Mouse (Mus musculus): ENCODE results near the gene Gm20403.
"Not testable (repeated sequence)": the region's sequence is repeated elsewhere in the genome, so short reads cannot be mapped to it uniquely, and the experiment has no call there.

Gene Gm20403

GRCm38 (mm10) chr12:54992814-54993213, 6.5 kb upstream of the Gm20403 start:
- no peak for DNase-seq

DNA sequence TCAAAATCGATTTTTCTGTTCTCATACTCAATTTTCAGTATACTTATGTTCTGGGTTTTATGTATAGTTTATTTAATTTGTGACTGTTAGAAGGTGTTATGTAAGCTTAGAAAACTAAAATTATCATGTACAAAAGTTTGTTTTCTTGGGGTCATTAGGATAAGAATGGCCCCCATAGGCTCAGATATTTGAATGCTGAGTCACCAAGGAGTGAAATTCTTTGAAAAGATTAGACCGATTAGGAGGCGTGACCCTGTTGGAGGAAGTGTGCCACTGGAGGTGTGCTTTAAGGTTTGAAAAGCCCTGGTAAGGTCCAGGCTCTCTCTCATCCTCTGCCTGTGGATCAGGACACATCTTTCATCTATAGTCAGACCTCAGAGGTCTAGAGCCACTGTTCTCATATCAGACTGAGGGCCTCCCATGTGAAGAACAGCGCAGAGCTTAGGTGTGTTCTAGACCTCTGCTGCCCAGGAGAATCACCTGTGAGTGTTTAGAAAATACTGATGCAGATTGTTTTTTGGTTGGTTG, 2.1 kb upstream of the Gm20403 start:
- DNase-seq, result no peak

GRCm38 (mm10) chr12:54987156-54987555, 827 bp upstream of the Gm20403 start:
- DNase-seq, result no peak

DNA sequence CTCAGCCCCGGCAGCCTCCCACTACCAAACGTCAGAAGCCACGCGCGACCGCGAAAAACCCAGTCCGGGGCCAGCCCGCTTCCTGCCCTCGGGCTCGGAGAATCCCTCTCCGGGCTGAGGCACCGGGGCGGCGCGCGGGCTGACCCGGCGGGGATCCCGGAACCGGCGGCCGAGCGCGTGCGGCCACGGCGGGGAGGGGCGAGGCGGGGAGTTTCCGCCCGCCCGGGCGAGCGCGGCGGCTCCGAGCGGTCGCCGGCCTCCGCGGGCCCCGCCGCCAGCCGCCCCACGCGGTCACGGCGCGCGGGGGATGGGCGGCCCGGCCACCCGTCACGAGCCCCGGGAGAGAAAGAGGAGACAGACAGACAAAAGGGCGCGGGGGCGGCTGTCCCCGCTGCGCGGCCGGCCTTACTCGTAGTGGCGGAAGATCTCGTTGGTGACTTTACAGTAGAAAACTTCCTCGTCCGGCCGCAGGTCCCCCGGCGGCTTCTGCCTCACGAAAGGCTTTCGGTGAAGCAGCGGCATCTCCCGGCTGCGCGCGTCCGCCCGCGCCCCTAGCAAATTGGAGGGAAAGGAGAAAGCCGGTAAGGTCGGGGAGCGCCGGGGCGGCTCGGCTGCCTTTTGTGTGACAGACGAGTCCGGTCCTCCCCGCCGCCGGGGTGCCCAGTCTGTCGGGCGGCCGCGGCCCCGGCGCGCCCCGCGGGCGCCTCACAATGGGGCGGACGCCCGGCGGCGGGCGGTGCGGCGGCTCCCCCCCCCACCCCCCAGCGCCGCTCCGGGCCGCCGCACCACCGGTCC, 875 bp downstream of the Gm20403 start:
- peak; percentile 67 to 73 for DNase-seq

DNA sequence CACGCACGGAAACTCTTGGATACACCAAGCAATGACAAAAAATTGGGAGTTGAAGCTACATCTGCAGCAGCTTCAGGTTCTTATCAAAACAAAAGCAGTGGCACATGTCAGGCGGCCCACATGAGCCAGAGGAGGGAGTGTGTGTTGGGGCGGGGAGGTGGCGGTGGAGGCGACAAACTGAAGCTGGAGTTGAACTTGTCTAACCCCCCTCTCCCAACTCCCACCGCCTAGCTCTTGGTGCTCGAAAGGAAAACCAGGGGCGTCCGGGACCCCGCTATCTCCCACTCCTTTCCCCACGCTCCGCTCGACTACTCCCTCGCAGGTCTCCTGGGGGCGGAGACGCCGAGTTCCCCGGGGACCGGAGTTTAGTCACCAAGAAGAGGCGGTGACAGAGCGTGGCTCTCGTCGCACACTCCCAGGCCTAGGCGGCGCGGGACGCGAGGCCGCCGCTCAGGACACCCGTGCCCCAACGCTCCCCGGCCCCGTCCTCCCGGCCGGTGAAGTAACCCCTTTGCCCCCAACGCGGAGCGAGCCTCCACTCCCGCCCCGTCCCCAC, 1.6 kb downstream of the Gm20403 start:
- peak; percentile 75 to 82 for DNase-seq

DNA sequence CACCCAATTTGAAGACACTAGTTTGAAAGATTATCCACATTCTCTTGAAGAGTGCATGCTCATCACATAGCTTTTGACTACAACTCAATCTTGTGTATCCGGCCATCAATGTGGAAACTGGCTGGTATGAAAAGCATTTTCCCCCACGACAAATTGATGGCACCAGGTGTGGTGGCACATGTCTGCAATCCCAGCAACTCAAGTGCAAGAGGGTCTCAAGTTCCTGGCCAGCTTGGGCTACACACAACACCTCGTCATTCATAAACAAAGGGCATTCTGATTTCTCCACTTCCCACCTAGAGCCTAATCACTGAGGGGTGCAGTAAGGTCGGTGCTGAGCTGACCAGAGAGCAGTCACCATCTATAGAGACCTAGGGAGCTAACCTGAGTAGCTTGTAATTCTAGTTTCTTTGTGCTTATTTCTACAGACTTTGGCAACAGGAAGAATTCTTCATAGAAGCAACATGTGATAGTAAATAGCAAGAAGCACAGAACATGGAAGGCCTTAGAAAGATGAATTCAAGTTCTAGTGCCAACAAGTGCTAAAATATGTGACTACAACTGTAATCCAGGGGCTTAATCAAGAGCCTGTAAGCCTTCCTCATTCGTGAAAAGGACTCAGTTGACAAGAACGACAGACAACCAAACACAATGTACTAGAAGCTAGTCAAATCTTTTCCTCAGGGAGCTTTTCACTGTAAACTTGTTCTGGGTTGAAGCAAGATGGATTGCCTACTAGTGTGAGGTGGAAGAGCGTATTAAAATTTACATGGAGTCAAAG, 3.2 kb downstream of the Gm20403 start:
- DNase-seq, result no peak

- DNase-seq, result no peak
These were observed 4.4 kb downstream of the Gm20403 start for GRCm38 (mm10) chr12:54981962-54982361.

DNA sequence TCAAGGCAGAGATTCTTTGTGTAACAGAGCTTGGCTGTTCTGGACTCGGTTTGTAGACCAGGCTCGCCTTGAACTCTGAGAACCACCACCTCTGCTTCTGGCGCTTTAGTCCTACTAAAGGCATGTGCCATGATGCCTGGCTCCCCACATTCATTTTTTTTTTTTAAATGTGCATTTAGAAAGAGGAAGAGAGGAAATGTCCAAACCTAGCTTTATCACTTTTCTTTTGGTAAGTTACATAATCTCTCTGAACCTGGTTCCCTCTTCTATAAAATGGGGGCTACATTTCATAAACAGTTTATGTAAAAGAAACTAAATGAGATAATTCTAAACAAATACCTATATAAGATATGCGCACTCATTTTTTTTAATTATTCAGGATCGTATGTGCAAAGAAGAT, 5.4 kb downstream of the Gm20403 start:
- no peak for DNase-seq

GRCm38 (mm10) chr12:54980532-54980931, 5.8 kb downstream of the Gm20403 start:
- no peak for DNase-seq

GRCm38 (mm10) chr12:54969033-54969432, 17.3 kb downstream of the Gm20403 start:
- DNase-seq, result no peak

DNA sequence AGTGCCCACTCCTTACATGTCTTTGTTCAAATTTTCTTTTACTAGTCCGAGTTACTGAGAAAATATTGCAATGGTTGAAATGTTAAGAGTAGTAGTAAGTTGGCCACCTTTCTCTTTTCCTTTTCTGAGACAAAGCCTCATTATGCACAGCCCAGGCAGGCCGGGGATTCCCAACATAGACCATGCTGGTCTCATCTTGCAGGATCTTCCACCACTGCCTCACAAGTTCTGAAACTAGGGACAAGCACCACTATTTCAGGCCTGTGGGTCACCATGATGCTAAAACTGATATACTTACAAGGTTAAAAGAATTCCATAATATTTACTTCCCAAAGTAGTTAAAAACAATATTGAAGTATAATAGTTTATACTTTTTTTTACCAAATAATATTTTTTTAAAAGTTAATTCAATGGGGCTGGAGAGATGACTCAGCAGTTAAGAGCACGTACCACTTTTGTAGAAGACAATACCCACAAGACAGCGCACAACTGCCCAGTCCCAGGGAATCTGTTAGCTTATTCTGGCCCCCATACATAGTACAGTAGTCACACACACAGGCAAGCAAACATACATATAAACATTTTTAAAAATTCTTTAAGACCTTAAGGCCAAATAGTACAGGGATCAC, 20.7 kb downstream of the Gm20403 start:
- no peak for DNase-seq

DNA sequence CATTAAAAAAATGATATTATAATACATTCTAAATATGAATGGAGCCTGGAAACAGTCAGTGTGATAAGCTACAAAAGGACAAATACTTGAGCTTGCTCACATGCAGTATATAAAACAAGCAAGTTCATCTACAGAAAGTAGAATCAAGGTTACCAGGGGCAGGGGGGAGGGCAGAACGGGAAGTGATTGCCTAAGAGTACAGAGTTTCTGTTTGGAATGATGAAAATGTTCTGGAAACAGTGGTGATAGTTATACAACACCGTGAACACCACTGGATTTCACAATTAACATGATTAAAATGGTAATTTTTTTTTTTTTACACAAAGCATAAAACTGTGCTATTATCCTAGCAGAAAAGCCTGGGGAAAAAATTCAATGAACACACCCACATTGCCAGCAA, 26.8 kb downstream of the Gm20403 start:
- DNase-seq, result no peak

- no peak for DNase-seq
These were observed 29.4 kb downstream of the Gm20403 start for GRCm38 (mm10) chr12:54956974-54957373.

DNA sequence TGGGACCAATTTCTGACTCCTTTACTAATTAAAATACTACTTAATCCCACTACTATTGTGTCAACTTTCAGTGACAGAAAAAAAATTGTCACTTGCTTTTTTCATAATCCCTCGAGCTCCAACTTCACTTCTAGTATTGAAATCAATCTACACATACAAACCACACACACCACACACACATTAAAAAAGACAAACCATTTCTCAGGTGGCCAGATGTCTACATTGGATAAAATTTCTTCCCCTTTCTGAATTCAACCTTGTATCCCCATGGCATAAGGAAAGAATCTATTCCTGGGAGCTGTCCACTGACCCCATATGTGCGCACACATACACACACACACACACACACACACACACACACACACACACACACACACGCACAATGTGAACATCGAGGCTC, 29.9 kb downstream of the Gm20403 start:
- DNase-seq, result no peak

- DNase-seq, result no peak
These were observed 40.2 kb downstream of the Gm20403 start for GRCm38 (mm10) chr12:54946116-54946515.

DNA sequence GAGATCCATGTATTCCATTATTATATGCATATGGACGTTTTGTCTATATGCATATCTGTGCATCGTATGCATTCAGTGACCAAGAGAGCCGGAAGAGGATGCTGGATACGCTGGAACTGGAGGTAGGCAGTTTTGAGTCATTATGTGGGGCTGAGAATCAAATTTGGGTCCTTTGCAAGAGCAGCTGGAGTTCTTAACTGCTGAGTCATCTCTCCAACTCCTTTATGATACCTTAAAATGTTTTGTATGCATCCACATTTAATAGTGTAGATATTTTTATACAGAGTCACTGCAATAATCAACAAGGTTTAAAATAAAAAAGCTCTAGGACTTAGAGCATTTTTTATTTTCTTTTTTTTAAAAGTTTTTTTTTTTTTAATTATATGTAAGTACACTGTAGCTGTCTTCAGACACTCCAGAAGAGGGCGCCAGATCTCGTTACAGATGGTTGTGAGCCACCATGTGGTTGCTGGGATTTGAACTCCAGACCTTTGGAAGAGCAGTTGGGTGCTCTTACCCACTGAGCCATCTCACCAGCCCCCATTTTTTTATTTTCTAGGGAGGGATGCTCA, 43.7 kb downstream of the Gm20403 start:
- not testable (repeated sequence) for DNase-seq

DNA sequence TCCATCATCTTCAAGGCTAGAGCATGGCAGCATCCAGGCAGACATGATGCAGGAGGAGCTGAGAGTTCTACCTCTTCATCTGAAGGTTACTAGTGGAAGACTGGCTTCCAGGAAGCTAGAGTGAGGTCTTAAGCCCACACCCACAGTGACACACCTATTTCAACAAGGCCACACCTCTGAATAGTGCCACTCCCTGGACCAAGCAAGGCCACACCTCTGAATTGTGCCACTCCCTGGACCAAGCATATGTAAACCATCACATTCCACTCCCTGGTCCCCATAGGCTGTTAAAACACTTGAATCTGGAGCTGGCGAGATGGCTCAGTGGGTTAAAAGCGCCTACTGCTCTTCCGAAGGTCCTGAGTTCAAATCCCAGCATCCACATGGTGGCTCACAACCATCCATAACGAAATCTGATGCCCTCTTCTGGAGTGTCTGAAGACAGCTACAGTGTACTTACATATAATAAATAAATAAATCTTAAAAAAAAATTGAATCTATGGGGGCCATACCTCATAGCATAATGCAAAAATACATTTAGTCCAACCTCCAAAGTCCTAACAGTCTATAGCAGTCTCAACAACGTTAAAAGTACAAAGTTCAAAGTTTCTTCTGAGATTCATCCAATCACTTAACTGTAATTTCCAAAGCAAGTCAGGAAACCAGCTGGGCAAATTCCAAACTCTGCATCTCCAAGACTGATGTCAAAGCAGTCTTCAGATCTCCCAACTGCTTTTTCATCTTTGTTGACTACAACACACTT, 48.6 kb downstream of the Gm20403 start:
- DNase-seq, result not testable (repeated sequence)

Data from spleen, adult 18-20 months (tissue).